Mouse (Mus musculus): ENCODE measurements around the gene Camk2d. TPM values are rescaled to one million over a fixed set of nuclear protein-coding genes. Genes with fewer than 3 reads are reported as not detected.

The Camk2d gene
- polyA plus RNA-seq, 1 experiment, result 160 TPM

DNA sequence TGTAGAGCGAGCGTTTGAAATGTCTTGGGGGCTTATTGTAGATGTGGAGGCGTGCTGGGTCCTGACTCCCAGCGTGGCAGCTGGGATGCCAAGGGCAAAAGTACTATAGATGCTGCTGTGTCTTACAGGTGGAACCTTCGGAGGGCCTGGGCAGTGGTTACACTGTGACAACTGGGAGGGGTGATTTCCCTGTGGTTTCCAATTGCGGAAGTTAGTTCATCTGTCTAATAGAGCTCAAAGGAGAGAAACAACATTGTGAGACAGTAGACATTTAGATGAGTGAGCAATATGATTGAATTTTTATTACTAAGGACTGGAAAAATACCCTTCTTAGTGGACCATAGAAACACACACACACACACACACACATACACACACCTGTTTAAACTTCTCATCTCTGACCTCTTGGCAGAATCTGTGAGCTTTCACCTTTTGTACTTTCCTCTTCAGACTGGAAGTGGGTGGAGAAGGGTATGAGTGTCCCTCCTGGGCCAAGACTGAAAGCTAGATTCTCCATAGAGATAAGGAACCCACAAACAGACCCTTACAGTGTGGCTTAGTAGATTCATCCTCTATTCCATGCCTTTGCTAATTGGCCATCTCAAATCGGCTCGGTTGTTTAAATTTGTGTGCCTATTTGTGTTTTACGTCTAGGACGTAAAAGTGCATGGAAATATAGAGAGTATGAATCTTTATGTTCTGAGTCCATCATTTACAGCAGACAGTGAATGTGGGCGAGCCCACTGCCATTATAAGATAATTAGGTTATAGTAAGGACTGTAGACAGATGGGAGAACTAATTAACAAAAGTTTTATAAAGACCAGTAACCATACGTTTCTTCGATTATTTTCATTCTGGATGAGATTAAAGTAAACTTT, 94.8 kb downstream of the Camk2d start:
- DNase-seq (ENCODE audit: low spot score), result no peak

DNA sequence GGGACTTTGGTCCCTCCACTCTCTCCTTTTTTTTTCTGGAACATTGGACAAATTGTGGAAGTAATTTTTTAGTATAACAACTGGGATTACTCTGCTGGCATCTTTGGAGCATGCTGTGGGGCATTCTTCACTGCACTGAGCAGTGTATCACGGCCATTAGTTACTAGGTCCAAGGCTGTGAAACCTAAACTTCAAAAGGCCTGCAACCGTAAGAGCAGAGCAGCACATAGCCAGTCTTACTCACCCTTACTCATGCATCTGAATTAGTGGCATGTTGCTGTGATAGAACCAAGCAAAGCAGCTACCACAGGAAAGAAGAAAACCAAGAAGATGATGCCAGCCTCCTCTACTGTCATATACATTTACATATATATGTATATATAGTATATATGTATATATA, 95.5 kb downstream of the Camk2d start:
- no peak for DNase-seq (ENCODE audit: low spot score)

DNA sequence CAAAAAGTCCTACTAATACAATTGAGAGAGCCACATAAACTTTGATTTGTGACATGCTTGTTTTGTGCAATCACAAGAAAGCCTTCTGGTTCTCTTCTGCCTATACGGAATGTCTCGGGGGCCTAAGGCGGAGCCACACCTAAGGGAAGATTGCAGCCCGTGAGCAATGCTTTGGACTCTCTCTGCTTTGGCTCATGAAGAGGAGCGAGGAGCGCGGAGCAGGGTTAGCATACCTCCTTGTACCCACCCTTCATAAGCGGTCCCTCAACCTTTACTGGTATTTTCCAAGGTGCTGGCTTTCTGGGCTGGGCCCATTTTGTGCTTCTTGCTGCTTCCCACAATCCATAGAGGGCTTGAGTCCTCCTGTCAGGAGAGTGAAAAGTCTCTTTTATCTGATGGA, 96.7 kb downstream of the Camk2d start:
- DNase-seq (ENCODE audit: low spot score), result no peak

DNA sequence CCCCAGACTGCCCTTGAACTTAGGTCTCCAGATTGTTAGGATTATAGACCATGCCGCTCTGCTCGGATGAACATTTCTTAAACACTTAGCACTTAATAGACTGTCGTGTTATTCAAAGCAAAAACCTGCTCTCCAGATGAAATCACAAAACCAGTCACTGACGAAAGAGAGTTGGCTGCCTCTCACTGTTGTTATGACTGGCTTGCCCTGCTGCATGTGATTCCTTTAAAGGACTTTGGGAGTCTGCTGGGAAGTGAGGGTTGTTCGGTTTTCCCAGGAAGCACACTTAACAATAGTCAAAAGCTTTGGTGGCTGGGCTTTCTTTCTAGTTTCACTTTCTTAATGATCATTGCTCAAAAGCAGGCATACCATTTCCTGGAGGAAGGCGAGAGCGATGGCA, 97.2 kb downstream of the Camk2d start:
- DNase-seq (ENCODE audit: low spot score), result no peak

DNA sequence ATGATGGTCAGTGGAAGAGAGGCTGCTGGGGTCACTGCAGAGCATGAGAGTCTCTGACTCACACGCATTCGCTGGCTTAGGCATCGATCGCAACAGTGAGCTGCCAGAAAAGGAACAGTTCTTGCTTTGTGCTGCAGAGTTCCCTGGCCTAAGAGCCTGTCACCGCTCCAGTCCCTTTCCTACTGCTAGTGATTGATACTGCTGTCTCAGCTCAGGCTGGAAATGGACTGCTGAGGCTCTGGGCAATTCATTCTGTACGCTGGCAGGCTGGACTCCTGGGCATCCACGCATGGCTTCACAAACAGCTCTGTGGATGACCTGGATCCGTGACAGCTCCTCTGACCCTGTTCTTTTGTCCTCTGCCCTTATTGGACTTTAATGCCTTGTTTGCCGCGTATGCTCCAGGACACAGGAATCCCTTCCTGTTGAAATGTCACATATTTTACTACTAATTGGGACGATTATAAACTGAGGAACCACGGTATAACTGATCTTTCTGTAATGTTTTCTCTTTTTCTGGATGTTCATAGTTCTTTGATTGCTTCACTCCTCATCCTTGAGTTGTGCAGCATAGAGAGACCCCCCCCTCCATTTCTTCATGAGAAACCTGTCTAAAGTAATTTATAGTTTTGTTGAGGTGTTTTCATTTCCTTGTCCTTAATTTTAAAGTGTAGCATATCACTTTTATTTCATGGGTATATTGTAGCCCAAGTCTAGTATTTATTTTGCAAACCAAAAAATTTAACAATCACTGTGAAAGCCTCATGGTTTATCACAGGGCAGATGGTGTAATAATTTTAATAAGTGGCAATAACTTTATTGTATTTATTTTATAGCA, 99.6 kb downstream of the Camk2d start:
- no peak for DNase-seq (ENCODE audit: low spot score)

DNA sequence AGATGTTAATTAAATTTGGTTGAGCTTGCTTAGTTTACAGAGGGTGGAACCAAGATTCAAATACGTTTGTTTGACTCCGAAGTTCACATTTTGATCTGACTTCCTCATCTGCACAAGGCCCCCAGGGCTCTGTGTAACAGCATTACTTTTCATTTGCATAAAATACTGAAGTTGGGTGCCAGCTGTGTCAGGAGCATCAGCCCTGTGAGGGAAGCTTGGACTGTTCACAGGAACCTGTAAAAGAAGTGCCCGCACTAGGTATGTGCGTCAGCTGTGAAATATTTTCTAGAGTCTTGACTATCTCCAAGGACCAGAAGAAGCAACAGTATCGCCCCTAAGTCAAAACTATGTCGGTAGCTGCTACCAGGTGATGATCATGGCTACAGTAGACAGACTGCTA, 100.5 kb downstream of the Camk2d start:
- no peak for DNase-seq (ENCODE audit: low spot score)

DNA sequence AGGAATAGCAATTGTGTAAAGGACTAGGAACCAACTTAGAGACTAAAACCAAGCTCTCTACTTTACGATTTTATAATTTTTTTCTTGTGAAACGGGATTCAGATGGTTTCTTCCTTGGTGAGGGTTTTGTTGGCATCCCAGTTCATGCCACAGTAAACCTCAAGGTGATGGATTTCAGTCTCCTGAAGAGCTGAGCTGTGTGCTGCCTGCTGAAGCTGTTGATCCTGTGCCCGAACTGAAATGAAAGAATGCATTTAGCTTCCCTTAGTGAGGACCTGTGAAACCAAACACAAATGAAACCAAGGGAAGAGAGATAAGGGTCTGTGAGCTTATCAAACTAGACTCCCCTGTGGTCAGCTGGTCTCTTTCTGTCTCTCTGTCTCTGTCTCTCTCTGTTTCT, 103.6 kb downstream of the Camk2d start:
- no peak for DNase-seq (ENCODE audit: low spot score)

DNA sequence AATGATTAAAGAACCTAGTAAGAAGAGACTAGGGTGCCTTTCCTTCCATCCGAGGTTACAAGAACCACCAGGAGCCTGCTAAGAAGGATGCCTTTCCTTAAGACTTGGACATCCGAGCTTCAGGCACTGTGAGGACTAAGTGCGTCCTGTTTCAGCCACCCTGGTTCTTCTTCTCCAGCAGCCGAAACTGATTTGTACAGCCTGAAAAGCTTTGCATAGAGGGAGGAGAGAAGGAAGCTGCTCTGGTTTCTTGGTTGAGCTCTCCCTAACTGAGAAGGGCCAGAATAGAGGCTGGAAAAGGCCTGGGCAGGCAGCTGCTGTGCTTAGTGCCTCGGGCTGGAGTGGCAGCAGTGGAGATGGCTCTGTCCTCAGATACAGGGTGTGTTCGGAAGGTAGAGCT, 105.0 kb downstream of the Camk2d start:
- DNase-seq (ENCODE audit: low spot score), result no peak

DNA sequence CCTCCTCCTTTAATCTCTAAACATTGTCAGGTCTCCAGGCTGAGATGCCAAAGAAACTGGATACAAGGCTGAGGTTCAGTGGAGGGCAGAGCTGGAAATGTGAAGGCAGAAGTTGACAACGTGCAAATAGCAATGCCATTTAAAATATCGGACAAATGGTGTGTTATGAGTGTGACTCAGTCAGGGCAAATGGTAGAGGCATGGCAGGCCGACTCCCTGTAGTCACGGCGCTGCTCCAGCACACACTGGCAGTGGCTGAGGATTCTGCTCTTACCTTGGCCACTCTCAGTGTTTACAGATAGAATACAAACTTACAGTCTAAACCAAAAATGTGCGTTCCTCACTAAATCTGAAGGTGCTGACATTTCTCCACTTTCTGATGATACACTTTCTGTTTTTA, 105.5 kb downstream of the Camk2d start:
- no peak for DNase-seq (ENCODE audit: low spot score)

DNA sequence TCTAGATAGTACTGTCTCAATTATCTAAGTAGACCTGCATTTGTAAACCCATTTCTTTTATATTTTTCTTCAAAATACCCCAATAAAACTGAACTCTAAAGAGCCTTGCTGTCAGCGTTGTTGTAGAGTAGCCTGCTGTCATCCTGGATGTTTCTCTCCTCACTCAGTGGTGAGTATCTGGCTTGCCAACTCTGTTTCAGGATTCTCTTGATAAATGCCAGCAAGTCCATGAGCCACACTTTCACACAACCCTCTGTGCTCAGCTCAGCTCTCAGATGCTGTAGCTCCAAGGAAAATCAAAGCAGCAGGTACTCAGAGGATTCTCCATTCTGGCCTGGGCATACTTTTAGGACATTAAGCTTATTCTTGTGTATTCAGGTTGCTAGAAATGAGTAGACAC, 109.4 kb downstream of the Camk2d start:
- no peak for DNase-seq (ENCODE audit: low spot score)

DNA sequence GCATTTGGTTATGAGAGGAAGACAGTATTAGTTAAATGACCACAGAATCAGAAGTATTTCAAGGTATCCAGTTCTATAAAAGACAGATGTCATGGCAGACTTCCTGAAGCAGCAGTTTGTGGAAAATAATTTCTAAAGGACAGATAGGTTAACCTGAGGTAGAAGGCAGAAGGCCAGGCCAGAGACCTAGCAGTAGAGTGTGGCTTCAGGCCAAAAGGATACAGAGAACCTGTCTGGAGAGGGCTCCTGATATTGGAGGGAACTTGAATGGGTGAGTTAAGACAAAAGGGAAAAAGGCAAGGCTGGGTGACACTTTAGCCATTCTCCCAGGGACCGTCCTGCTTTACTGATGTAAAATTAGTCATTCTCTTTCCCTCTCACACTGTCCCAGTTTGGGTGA, 118.2 kb downstream of the Camk2d start:
- no peak for DNase-seq (ENCODE audit: low spot score)

DNA sequence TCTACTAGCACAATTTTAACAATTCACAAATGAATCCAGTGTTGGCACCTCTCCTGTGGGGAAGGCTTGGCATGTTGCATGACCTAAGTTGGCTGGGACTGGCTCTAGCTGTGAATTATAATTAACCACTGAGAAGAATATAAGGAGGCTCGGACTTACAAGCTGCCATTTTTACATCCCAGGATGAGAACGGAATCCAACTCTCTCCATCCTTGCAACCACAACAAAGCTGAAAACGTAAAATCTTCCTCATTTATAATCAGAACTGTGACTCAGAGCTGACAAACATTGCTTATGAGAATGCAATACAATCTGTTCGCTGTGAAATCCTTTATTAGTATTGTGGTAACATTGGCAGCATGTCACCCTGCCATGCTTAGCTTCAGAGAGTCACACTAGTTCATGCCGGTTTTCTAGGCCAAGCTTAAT, 126.9 kb downstream of the Camk2d start:
- no peak for DNase-seq (ENCODE audit: low spot score)

DNA sequence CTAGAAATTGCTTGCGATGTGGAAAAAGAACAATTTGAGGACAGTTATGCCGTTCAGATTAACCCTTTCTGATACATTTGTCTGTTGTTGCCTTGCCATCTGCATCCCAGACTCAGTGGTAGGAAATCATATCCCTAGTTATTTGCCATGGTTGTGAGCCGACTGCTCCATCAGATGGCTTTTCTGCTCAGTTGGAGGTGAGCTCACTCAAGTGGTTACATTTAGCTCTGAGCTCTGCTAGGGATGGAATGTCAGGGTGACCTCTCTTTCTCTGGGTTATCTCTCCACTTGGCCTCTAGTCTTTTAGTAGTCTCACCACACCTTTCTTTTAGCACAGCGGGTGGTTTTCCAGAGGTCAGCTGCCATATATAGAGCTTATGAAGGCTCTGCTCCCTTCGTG, 127.4 kb downstream of the Camk2d start:
- DNase-seq (ENCODE audit: low spot score), result no peak

DNA sequence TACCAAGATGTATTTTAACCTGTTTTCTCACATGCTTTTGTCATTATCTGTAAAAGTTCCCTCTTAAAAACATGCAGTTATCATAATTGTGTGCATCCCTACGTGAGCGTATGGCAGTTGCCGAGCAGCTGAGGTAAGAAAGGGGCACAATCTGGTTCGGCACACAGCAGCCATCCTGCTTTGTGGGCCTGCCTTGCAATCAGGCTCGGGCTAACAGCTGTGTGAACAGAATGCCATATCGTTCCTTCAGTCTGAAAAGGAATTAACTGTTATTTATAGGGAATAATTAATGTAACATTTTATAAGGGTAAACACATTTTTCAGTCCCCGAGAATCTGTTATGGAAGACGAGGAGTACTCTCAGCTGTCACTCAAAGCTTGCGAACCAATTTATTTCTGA, 129.5 kb downstream of the Camk2d start:
- DNase-seq (ENCODE audit: low spot score), result no peak

DNA sequence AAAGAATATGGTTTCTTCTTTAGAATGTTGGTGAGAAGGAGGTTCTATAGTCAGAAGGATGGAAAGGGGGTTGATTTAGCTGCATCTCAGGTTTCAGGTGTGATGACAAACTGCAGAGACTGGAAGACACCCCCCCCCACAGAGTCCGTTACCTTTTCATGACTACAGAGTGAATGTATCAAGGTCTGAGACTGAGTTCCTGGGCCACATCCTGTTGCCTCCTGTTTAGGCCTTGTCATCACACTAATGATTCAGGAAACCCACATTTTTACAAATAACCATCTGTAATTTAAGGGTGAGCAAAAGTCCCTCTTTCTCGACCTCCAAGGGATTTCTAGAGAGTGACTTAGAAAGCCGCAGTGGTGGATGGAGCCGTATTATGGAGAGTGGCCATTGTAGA, 131.3 kb downstream of the Camk2d start:
- DNase-seq (ENCODE audit: low spot score), result no peak

DNA sequence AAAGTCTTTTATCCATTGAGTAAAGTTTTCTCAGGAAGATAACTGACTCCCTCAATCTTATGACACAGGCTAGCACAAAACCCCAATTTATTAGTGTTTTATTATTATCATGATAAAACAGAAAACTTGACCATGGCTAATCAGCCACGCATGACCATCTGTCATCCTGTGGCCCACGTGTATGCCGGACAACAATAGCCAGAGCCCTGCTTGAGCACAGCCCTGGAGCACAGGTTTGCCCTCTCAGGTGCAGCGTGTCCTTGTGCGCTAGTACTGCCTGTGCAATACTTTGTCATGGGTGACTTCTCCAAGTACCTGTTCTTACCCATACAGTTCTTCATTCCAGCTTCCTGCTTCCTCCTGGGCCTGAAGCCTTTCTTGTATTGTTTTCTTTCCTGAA, 134.3 kb downstream of the Camk2d start:
- DNase-seq (ENCODE audit: low spot score), result no peak

DNA sequence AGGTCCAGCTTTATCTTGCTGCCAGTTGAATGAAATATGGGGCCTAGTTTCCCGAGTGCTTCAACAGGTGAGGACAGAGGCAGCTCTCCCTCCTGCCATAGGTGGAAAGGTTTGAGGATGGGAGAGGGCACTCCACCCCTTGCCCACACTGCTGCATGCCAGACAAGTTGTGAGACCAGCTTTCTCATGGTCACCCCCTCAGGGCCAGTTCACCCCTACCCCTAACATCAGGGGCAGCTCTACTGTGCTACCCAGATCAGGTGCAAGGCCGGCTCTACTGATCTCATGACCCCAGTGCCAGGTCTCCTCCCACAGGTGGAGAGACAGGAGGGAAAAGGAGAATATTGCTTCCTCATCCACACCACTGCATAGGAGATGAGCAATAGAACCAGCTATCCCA, 136.2 kb downstream of the Camk2d start:
- DNase-seq (ENCODE audit: low spot score), result no peak

DNA sequence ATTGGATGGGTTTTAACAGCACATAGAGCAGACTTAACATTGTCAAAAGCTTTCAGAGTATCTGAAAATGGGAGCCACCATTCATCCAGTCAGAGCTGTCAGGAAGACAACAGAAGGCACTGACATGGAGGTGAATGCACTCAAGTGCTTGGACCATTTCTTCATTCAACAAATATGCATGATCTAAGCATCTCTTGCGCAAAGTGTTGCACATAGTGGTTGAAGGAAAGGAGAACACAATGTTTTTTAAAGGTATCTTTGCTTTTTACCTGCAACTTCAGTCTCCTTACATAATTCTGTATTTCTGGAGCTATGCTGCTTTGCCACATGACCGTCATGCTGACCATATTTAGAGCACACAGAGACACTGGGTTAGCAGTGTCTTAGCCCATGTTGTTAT, 138.4 kb downstream of the Camk2d start:
- DNase-seq (ENCODE audit: low spot score), result no peak

DNA sequence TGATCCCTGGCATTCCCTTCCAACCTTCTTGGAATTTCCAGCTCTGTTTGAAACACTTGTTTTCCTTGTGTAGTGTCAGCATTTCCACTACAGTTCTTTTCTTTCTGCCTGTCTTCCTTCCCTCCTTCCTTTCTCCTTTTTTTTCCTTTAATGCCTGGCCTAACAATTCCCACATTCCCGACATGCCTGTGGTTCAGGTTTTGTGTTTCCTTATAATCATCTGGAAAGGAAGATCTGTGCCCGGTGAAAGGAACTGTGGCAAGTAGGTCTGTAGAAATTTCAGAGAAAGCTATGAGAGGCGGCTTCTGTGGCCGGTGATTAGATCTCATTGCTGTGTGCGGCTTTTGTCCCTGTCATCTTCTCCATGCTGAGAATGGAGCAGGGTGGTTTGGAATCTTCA, 139.1 kb downstream of the Camk2d start:
- no peak for DNase-seq (ENCODE audit: low spot score)

DNA sequence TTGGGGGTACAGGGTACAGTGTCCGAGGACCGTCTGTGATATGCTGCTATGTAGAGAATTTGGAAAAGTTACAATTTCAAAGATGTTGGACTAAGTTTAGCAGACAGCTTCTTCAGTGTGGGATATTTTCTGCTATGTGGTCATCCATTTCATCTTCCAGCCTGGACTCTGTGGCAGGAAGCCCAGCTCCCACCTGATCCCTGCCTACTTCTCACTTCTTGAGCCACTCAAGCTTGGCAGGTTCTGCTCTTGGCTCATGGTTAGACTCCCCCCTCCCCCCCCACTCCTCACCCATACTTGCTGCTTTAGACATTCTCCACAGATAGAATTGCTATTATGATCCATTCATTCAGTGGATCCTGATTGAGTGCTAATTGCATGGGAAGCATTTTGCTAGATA, 141.0 kb downstream of the Camk2d start:
- no peak for DNase-seq (ENCODE audit: low spot score)

DNA sequence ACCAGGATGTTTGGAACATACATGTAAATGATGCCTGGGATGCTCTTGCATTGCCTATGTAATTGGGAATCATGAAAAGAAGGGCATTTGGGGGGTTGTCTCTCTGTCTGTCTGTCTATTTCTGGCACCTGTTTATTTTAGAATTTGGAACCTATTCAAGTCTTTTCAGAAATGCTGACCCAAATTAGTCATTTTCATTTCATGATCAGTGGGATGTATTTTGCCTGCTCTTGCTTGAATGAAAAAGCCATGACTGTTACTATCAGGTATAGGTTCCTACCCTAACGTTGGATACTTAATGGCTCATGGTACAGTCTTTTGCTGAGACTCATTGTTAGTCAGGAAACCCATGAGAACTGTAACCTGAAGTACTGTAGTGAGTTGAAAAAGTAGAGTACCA, 144.0 kb downstream of the Camk2d start:
- DNase-seq (ENCODE audit: low spot score), result no peak

DNA sequence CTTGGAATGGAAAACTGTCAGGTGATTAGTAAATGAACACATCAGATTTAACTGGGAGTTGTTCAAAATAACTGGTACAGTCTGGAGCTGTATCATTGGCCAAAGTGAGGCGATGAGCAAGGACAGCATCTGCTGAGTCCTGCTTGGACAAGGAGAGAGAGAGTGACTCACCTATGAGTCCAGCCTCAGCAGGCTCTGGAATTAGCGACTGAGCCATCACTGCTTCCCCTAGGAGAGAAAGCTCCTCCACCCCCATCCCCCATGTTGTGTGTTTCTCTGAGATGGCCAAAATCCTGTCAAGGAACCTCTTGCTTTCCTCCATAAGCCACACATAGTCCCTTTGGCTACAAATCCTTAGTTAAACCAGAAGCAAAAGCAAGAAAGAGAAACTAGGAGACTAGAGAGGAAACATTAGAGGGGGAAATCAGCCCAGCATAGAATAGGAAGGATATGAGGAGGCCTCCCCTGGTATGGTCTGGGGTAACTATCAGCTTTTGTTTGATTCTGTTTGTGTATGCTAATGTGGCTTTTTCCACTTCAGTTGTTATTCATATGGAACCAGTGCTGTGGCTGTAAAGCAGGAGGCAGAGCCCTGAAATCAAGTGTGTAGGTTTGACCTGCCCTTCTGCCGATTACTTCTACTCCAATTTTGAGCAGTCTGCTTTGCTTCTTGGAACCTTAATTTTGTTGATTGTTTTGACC, 148.5 kb downstream of the Camk2d start:
- DNase-seq (ENCODE audit: low spot score), result no peak
